Mouse (Mus musculus) spleen, adult 2 months (tissue): Measurements from ENCODE around the gene Arg2.

ENCODE experiments used
- CTCF ChIP-seq: fragments of 200-500 bp; IDR thresholded peaks from 2 replicates; pipeline ENCODE4 v1.5.1; 2011; ENCODE audit warnings: mild to moderate bottlenecking, inconsistent platforms; ENCODE audit not compliant: insufficient read depth, insufficient read length, insufficient replicate concordance; ENCODE audit errors: extremely low read depth
- POLR2A ChIP-seq: fragments of 200-500 bp; IDR thresholded peaks from 2 replicates; pipeline ENCODE4 v1.6.1; 2011; ENCODE audit warnings: low read depth, low read length, inconsistent platforms

GRCm38 (mm10) chr12:79192193-79192592, 61.6 kb downstream of the Arg2 start, which contains the start of gene Rdh11:
- no peak for TF ChIP-seq CTCF
- TF ChIP-seq POLR2A: no peak
